Mouse (Mus musculus): Measurements from ENCODE around the gene Stoml1.

The Stoml1 gene

GRCm38 (mm10) chr9:58303115-58303514 lies 50.2 kb downstream of the Stoml1 start:
- DNase-seq (ENCODE audit: low spot score in 2 of 2), result no peak

GRCm38 (mm10) chr9:58303599-58304271 lies 50.8 kb downstream of the Stoml1 start:
- no peak for DNase-seq (ENCODE audit: low spot score in 2 of 2)

- DNase-seq (ENCODE audit: low spot score in 2 of 2), result no peak
These were observed 52.7 kb downstream of the Stoml1 start for GRCm38 (mm10) chr9:58305686-58306085.

GRCm38 (mm10) chr9:58308395-58308794 lies 55.4 kb downstream of the Stoml1 start:
- DNase-seq (ENCODE audit: low spot score in 2 of 2), result no peak

- DNase-seq (ENCODE audit: low spot score in 2 of 2), result no peak
These were observed 57.2 kb downstream of the Stoml1 start for GRCm38 (mm10) chr9:58310043-58310660.

- no peak for DNase-seq (ENCODE audit: low spot score in 2 of 2)
These were observed 58.4 kb downstream of the Stoml1 start for GRCm38 (mm10) chr9:58311191-58311910.
